Mouse (Mus musculus) kidney, adult 18-20 months (tissue): ENCODE measurements around the gene Hexim1.

Source experiments
- DNase-seq: peaks from one replicate; pipeline ENCODE4 v3.0.0; 2021

The Hexim1 gene

DNA sequence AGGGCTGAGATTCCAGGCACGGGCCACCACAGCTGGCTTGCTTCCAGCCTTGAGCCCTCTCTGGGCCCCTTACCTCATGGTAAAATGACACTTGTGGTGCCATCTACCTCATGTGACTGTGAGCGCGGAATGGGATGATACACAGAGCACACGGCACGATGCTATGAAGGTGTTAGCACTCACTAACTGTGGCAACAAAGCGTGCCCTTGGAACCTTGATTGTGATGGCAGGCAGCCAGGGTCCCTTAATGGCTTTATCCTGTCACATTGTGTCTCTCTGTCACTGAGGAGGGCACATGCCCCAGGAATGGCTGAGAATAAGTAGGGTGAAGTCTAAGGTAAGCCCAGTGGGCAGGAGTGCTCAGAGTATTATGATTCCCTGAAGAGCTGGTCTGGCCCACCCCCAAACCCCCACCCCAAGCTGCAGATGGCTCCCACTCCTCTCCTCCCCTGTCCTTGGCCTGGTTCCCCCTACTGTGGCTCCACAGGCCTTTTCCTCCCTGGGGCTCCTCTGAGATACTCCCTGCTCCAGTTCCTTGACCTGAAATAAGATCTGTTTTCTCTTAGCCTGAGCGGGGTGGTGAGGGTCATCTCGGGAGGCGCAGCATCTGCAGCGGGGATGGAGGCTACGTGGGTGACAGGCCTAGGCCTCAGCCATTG lies 17.4 kb upstream of the Hexim1 start:
- no peak for DNase-seq

DNA sequence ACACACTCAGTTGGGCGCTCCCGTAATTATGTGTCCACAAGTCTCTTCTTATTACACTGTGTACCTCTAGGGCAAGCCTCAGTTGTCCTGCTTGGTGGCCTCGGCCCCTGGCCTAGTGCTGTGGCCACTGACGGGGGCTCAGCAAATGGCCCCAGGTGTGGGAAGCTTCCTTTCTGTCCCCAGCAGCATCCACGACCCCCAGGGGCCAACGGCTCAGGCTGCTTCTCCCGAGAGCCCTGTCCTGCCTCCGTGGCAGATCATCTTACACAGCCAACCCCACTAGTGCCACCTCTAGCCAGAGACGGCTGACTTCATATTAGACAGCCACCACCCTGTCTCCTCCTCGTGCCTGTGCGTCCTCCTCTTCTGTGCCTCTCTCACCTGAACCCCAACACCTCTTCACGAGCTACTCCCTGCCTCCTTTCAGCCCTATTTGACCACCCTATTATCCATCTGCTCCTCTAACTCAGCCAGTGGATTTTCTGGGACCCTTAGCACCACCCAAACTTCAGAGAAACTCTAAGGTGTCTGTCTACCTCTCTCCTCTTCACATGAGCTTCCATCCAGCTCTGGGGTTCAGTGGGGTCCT lies 16.6 kb upstream of the Hexim1 start:
- no peak for DNase-seq

DNA sequence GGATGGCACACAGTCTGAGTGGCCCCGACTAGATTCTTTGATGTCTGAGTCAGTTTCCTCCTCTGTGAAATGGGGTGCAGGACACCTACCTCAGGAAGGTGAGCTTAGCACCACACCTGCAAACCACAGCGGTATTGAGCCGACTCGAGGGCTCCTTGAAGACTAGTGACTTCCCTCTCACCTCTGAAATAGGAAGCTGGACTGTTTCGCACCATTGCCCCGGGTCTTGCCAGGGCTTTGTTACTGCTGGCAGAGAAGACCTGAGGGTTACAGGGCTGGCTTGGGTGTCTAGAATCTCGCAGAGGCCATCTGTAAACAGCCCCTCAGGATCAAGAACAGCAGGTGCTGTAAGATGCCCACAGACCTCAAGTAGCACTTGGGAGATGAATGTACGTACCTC lies 15.7 kb upstream of the Hexim1 start:
- no peak for DNase-seq

DNA sequence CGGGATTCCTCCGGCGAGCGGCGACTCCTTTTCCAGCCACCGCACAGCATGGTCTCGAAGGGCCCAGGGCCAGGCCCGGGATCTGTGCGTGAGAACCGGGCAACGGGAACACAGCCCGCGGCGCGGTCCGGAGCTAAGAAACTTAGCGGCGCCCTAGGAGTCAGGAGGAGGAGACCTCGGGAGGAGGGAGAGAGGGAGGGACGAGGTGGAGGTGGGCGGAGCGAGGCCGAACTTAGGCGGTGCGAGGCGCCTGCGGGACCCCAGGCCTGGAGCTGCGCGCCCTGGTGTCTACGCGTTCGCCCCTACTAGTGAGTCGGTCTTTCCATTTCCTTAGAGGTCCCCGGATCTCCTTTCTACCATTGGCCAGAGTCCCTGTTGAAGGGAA lies 14.6 kb upstream of the Hexim1 start, which contains the start of the genes Plcd3 and Acbd4:
Gene Plcd3 (minus strand): TSS at position 178 of the 385 bp plus-strand sequence.
Gene Acbd4 (plus strand): TSS at position 202 of the 385 bp plus-strand sequence.
- peak; percentile 91 for DNase-seq

DNA sequence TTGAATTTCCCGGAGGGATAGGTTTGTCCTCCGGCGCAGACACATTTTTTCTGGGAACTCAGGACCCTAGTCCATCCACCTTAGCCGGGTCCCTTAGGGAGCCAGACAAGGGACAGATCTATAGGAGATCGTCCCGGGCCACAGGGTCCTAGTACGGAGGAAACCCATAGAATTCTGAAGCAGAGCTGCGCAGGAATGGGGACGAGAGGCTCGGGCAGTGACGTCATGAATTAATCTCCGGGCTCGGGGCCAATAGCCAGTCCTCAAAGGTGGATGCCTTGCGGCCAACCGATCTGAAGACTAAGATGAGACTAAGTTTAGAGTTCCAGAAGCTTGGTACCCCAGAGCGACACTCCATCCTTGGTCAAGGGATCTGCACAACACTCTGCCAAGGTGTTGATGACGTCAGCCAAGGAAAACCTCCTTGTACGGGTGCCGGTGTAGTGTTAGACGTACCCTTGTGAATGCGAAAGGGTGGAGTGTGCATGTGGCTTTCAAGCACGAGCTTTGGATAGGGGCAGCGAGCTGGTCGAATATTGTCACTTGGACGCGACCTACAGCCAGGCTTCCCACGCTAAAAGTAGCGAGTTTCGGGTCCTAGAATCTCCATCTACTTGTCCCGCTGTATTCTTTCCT lies 14.0 kb upstream of the Hexim1 start:
- peak; percentile 89 for DNase-seq

DNA sequence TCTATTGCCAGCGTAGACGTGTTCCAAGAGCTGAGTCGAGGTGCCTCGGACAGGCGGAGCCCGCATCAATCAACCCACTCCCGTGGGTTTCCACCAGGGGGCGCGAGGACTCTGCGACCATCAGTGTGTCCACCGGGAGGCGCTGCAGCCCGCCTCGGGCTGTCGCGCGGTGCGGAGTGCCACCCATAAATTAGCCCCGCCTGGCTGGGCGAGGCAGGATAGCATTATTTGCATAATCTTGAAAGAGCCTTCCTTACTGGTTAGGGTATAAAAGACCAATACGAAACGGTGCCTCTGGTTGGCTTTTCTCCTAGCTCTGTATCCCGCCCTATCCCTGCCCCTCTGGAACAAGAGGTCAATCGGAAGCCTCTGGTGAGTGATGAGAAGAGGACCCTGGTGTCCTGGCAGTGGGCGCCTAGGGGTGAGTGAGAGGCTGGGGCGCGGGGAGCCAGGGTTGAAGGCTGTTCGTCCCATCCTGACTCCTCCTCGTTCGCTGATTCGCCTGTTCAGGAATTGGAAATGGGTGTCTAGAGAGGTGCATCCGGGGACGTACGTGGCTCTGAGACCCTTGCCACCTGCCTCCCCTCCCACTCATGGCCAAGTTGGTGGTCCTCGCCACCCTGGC lies 13.2 kb upstream of the Hexim1 start:
- DNase-seq: peak; percentile 98

DNA sequence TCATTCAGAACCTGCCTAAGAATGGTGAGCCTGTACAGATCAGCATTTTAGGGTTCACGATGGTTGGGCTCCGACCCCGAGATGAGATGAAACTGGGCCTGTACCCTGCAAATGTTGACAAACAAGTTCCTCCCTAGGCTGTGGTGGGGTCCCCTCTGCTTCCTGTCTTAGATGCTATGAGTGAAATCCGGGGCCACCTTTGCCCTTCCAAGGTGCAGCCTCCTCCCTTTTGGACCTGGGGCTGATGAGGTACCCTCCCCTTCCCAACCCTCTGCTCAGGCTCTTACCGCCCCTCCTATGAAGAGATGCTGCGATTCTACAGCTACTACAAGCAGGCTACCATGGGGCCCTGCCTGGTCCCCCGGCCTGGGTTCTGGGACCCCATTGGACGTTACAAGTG lies 12.4 kb upstream of the Hexim1 start:
- DNase-seq: no peak

DNA sequence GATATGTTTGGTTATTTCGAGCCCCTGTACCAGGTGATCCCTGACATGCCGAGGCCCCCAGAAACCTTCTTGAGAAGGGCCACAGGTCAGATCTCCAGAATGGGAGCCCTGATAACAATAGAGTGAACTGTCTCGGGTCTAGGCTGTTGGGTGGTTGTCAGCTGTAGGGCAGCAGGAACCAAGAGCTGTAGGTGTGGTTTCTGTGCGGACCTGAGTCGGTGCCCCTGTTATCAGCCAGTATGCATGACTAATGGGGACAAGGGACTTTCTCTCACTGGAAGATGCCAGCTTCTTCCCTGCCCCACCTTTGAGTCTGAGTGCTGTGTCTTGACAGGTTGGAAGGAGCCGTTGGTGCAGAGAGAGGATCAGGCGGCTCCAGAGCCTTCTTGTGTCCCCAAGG lies 11.6 kb upstream of the Hexim1 start:
- no peak for DNase-seq

DNA sequence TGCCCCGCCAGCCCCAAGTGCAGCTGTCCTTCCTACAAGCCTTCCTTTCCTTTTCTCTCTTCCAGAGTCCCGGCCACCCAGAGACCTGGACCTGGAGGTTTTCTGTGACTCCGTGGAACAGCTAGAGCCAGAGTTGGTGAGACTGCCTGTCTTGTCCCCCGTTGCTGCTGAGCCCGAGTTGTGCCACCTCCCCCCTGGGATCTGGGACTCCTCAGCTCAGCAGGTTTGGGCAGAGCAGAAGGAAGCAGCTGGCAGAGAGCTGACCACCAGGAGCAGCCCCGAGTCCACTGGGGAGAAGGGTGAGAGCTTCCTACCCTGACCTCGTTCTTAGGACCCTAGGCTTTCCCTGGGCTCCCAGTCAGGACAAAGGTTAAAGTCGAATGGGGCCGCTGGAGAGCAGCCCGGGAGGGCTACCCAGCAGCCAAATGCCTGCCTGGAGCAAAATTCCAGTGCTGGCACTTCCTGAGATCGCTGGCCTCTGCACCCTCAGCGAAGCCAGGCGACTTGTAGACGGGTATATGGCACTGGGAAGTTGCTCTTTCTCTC lies 10.8 kb upstream of the Hexim1 start:
- peak; percentile 81 for DNase-seq

DNA sequence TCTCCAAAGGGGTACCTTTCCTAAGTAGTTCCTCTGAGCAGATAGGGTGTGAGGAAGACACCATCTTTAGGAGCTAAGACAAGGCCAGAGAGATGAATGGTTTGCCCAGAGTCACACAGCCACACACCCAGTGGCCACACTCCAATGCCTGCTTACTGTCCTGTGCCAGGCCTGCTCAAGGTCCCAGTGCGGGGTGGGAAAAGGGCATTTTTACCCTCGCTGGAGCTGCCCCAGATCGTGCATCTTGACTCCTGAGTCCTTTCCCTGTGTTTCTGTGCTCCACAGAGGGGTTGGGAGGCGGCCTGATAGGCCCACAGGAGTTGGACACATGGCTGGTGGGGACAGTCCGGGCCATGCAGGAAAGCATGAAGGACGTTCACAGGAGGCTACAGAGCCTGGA lies 10.2 kb upstream of the Hexim1 start:
- no peak for DNase-seq

DNA sequence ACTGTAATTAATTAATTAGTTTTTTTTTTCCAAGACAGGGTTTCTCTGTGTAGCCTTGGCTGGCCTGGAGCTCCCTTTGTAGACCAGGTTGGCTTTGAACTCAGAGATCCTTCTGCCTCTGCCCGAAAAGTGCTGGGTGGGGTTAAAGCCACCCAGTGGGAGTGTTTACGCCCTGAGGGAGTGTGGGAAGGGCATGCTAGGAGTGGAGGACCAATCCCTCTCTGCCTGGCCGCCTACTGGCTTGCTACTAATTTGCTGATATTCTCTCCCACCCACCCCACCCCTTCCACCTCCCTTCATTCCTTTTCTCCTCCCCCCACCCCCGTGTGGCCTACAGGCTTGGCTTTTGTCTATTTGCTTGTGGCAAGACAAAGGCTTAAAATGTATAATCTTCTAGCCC lies 9.6 kb upstream of the Hexim1 start:
- no peak for DNase-seq

DNA sequence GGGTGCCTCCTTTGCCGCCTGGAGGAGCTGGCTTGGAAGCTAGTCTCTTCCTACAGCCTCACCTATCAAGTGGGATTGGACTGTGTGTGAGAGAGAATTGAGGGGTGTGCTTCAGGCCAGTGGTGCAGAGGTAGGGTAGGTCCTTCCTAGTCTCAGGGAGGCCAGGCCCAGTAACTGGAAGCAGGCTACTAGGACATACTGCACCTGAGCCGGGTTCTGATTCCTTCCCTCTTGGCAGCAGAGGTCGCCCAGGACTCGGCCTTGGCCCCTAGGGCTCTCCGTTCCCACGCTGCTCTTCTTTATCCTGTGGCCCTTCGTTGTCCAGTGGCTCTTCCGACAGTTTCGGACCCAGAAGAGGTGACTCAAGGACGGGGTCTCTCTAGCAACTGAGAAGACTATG lies 4.7 kb upstream of the Hexim1 start:
- DNase-seq: peak; percentile 63

DNA sequence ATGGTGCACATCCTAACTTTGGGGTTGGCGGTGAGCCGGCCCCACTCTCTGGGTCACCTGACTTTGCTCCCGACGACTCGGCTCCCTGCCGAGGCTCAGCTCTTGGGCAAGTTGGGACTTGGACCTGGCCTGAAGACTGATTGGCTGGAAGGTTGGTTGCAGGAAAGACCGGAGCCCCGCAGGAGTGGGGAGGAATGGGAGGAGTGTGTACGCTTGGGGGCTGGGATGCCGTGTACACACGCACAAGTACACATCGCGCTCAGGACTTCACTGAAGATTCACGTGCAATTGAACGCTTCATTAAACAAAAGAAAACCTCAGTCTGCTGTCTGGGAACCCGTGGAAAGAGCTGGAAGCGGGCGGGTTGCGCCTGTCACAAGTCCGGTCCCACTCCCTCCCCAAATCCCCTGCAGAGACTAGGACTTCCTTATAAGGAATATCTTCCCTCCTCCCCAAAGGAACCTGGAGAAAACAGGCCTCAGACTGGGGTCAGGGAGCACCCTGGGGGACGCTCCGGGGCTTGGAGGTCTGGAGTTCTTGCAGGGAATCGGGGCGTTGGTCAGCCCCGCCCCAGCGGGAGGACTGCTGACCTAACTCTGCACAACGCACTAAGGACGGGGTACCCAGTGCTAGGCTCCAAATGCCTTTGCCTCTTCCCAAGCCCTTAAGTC lies 4.0 kb upstream of the Hexim1 start:
- DNase-seq: peak; percentile 87

DNA sequence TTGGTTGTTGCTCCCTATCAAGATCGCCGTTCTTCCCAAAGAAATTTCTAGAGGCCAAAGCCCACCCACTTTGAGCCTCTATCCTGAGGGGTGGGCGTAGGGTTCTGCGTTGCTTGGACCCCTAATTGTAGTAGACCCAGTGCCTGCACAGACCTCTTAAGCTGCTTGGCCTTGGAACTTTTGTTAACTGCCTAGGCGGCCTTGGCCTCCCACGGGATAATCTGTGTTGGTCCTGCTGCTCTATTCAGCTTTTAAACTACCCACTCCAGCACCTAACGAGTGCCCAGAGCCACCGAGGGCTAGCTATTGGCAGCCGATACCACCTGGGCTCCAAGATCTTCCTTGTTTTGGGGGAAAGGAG lies 3.5 kb upstream of the Hexim1 start:
- DNase-seq: no peak

DNA sequence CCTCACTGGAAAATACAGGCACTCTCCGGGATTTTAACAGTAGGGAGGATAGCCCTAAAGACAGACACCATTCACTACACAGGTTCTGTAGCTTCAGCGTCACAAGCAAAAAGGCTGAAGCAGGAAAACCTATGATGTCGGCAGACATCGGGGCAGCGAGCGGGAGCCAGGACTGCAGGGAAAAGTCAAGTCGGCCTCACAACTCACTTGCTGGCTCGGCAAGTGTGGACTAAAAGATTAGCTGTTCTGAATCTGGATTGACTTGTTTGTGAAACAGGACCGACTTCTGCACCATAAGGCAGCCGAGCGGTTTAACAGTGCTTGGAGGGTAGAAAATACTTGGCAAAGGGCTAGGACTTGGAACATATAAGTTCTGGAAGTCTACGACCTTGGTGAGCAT lies 3.0 kb upstream of the Hexim1 start:
- peak; percentile 37 for DNase-seq

DNA sequence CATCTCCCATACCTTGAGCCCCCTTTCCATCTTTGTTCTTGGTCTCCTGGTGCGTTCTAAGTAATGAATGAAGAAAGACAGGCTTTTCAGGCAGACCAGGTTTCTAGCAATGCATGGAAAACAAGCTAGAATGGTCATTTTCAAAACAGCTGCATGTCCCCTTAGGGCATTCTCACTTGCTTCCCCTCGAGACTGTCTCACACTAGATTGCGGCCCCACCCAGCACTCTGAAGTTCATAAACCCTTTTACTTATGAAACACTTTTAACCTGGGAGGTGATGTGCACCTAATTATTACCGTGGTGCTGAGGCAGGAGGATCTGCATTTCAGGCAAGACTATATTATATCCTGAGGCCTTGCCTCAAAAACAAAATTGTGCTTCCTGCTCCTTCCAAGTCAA lies 2.3 kb upstream of the Hexim1 start:
- no peak for DNase-seq

DNA sequence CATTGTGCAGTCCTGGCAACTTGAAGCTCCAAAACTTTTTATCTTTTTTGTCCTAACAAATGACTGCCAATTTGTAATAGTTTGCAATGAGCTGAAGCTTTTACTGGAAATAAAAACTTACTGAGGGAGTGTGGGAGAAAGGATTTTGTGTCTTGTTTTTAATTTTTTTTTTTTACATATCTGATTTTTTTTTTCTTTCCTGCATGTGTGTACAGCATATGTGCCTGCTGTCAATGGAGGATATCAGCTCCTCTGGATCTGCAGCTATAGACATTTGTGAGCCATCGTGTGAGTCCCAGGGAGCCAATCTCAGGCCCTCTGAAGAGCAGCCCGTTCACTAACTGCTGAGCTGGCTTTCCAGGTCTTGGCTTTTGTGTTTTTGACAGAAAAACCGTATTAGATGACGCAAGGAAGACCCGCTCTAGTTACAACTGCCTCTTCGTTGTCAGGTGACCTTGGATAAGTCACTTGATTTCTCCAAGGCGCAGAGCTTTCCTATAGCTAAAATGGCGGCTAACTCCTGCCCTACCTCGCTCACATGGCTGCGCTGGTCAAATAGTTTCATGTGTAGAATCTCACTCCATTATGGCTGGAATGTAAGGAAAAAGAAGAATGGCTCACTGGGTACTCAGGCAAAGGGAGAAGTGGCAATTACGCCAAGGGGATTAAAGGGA lies 1.6 kb upstream of the Hexim1 start:
- DNase-seq: no peak

DNA sequence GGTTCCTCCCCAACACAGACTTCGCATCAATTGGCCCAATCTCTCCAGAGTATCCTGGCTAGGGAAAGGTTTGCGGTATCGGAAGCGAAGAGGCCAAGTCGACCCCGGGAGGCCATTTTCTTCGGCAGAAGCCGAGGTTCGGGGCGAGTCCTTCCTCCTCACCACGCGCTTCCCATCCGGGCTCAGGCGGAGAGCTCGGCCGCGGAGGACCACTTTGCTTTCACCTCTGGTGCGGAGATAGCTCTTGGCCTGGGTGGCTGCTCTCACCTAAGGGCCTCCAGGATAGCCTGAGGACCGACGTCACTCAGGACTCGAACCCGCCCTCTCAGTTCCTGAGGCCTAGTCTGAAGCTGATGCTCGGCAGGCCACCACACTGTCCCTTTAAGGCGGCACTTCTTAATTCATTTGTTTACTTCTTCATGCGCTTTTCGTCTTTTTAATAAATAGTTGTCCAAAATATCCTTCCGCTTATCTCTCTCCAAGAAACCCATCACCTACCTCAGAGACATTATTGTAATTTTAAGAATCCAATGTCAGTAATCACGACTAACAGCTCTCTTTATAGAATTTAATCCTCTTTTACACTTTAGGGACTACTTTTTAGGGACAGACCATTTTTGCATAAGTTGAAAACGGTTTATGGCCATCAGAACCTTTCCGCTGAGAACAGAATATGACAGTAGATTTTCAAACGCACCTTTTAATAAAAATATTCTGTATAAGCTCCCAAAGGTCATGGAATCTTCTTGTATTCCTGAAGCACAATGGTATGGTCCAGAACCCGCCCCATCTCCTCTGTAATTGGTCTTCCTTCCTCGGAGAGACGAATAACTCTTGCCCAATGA lies 646 bp upstream of the Hexim1 start:
- peak; percentile 87 for DNase-seq

DNA sequence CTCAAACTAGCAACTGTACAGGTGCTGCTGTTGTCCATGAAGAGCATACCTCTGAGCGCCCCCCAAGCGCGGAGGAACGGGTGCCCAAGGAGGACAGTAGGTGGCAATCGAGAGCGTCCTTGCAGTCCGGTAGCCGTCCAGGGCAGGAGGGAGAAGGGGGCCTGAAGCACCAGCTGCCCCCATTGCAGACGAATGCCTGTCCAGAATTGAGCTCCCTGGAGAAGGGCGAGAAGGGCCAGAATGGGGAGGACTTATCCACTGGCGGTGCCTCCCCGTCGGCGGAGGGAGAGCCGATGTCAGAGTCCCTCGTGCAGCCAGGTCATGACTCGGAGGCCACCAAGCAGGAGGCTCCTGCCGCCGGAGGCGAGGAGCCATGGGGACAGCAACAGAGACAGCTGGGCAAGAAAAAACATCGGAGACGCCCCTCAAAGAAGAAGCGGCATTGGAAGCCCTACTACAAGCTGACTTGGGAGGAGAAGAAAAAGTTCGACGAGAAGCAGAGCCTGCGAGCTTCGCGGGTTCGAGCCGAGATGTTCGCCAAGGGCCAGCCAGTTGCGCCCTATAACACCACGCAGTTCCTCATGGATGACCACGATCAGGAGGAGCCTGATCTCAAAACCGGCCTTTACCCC lies 1.0 kb downstream of the Hexim1 start:
- DNase-seq: peak; percentile 83

DNA sequence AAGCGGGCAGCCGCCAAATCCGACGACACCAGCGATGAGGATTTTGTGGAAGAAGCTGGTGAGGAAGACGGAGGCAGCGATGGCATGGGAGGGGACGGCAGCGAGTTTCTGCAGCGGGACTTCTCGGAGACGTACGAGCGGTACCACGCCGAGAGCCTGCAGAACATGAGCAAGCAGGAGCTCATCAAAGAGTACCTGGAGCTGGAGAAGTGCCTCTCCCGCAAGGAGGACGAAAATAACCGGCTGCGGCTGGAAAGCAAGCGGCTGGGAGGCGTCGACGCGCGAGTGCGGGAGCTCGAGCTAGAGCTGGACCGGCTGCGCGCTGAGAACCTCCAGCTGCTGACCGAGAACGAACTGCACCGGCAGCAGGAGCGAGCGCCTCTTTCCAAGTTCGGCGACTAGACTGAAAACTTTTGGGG lies 1.6 kb downstream of the Hexim1 start:
- DNase-seq: no peak

DNA sequence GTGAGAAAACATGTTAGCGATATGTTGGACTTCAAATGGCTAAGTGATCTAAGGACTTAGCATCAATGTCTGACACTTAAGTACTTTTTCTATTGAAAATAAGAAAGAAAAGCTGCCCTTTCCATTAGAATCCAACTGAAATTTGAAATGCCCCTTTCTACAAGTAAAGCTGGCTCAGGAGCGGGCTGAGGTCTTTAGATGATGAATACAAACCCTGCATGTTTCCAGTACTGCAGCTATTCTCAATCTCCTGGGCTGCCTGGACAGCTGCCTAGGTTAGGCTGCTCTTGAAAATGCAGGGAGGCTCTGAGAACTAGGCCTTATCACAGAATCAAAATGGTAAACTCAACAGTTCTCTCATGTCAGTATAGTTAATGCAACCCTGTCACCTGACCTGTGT lies 2.8 kb downstream of the Hexim1 start:
- no peak for DNase-seq
